Mouse (Mus musculus) cerebellum, postnatal 4 days (tissue): Measurements from ENCODE around the gene Hspa2.
A peak's percentile ranks its signal among the peaks of the same experiment; 100 is the strongest.

Source experiments
- DNase-seq, 2 experiments: peaks; one replicate each; pipeline ENCODE4 v3.0.0; 2022; ENCODE audit warnings: low spot score in 2 of 2, mixed read lengths in 1 of 2

Hspa2 gene

GRCm38 (mm10) chr12:76377726-76378125, 26.2 kb upstream of the Hspa2 start:
- DNase-seq = no peak

DNA sequence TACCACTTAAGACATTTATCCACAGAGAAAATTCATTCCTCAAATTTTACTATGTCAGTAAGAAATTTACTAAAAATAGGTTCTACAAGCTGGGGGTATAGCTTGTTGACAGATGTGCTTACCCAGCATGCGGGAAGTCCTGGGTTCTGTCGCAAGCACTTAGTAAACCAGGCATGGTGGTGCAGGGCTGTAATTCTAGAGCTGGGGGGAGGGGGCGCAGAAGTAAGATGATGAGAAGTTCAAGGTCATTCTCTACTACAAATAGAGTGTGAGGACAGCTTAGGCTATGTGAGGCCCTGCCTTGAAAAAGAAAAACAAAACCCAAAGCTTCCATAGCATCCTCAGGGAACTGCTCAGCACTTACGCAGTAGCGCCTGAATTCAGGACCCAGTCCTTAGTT, 25.4 kb upstream of the Hspa2 start:
- DNase-seq = no peak

DNA sequence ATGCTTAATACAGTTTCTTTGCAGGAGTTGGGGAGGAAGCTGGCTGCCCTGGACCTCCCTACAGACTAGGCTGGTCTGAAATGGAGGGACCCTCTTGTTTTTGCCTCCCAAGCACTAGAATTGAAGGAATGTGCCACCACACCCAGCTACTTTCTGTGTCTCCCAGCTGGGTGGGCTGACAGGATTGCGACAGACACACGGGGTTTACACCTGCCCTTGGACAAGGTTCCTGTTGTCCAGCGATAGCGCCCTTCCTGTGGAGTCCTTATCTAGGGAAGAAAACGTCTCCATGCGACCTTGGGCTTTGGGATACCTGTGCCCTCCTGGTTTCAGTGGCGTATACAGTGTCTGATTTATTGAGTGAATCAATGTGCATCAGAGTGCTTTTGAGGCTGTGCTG, 23.8 kb upstream of the Hspa2 start:
- no peak for DNase-seq

GRCm38 (mm10) chr12:76385342-76385741, 18.6 kb upstream of the Hspa2 start:
- no peak for DNase-seq

GRCm38 (mm10) chr12:76388794-76389193, 15.2 kb upstream of the Hspa2 start:
- peak in 1 of 2 experiments; percentile 19 for DNase-seq

- no peak for DNase-seq
Observed at GRCm38 (mm10) chr12:76391595-76392271, 12.2 kb upstream of the Hspa2 start.

- no peak for DNase-seq
Observed at GRCm38 (mm10) chr12:76392979-76393378, 11.0 kb upstream of the Hspa2 start.

GRCm38 (mm10) chr12:76397281-76397680, 6.7 kb upstream of the Hspa2 start:
- no peak for DNase-seq

DNA sequence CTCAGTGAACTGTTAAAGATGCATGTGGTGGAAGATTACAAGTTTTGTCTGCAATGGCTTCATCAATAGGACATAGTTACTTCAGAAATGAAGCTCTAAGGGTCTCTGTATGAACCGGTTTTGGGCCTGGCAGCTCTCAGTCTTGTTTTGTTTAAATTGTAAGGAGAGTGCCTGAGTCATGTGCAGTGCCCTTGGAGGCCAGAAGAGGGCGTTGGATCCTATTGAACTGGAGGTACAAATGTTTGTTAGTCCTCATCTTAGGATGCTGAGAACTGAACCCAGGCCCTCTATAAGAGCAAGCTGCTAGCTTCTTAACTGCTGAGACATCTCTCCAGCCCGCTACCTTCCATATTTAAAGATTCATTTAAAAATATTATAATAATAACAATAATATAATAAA, 2.3 kb upstream of the Hspa2 start:
- no peak for DNase-seq

DNA sequence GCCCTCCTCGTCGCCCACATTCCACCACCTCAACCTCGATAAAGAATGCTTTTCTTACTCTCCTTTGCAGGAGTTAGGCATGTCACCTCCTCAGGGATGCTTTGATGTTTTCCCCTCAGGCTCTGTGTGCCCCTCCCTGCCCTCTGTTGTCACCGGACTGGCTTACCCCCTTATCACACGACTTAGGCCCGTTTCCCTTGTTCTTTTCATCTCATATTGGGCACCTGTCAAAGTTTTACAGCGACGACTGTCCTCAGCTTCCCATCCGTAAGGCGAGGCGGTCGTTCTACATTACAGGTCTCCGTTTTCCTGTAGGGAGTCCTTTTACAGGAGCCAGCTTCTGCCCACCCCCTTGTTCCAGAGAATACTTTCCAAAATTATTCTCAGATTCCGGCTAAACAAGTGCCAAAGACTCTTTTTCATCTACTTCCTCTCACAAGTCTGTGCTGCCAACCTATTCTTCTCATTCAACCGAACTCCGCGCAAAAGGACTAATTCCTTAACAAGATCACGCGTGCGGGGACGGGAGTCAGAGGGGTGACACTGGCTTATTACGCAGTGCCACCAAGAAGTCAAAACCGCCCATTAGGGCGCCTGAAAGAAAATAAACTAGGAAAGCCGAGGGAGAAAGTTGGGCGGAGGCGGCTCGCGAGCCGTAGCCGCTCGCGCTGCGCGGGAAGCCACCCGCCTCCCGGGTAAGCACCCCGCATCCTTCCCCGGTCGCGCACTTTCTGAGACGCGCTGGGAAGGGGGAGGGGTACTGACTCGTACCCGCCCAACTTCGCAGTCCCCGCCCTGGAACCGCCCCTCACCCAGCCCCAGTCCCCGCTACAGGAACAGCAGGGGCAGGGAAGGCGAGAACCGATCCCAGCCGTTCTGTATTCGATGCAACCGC, 738 bp upstream of the Hspa2 start:
- no peak for DNase-seq

- DNase-seq = no peak
Observed at GRCm38 (mm10) chr12:76404836-76405182, 833 bp downstream of the Hspa2 start.

DNA sequence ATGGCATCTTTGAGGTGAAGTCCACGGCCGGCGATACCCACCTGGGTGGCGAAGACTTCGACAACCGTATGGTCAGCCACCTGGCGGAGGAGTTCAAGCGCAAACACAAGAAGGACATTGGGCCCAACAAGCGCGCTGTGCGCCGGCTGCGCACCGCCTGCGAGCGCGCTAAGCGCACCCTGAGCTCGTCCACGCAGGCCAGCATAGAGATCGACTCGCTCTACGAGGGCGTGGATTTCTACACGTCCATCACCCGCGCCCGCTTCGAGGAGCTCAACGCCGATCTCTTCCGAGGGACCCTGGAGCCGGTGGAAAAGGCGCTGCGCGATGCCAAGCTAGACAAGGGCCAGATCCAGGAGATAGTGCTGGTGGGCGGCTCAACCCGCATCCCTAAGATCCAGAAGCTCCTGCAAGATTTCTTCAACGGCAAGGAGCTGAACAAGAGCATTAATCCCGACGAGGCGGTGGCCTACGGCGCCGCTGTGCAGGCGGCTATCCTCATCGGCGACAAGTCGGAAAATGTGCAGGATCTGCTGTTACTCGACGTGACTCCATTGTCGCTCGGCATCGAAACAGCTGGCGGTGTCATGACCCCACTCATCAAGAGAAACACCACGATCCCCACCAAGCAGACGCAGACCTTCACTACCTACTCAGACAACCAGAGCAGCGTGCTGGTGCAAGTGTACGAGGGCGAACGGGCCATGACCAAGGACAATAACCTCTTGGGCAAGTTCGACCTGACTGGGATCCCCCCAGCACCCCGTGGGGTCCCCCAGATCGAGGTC, 1.4 kb downstream of the Hspa2 start:
- peak in 1 of 2 experiments; percentile 22 for DNase-seq

DNA sequence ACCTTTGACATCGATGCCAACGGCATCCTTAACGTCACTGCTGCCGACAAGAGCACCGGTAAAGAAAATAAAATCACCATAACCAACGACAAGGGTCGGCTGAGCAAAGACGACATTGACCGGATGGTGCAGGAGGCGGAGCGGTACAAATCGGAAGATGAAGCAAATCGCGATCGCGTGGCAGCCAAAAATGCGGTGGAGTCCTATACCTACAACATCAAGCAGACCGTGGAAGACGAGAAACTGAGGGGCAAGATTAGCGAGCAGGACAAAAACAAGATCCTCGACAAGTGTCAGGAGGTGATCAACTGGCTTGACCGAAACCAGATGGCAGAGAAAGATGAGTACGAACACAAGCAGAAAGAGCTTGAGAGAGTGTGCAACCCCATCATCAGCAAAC, 2.0 kb downstream of the Hspa2 start:
- no peak for DNase-seq

DNA sequence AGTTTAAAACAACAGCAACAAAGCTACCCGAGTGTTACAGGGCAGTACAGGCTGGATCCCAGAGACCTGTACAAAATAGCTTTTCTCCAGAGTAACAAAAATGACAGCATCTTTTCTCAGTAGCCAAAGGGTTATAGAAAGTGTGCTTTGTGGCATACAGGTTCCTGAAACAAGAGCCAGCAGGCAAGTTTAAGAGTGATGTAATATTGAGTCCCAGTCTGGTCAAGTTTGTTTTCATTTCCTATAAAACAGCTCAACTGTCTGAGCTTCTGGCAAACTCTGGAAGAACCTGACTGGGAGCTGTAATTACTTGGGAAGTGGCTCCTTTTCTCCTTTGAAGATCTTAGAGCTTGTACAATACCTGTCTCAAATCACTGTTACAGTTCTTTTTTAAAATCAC, 3.2 kb downstream of the Hspa2 start:
- DNase-seq = no peak

GRCm38 (mm10) chr12:76409166-76409565, 5.2 kb downstream of the Hspa2 start:
- no peak for DNase-seq

- DNase-seq = no peak
Observed at GRCm38 (mm10) chr12:76415383-76416010, 11.5 kb downstream of the Hspa2 start.

DNA sequence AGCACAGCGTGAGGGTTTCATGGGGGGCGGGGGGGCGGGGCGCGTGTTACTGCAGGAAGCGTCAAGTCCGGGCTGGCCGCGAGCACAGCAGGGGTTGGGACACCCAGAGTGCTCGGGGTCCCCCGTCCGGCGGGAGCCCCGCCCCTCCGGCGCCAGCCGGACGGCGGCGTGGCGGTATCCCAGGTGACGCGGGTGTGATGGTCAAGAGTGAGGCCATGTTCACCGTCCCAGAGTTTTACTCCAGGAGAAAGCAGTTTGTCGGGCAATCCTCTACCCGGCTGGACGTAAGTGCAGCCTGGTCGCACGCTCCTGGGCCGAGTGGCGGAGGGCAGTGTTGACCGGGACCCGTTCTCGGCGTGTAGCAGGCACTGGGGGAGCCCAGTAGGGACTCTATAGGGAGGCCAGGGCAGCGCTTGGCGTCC, 13.5 kb downstream of the Hspa2 start, which contains the start of gene Ppp1r36:
Gene Ppp1r36, plus strand, starts transcription at position 106 of the 422 bp plus-strand sequence.
- DNase-seq = no peak

DNA sequence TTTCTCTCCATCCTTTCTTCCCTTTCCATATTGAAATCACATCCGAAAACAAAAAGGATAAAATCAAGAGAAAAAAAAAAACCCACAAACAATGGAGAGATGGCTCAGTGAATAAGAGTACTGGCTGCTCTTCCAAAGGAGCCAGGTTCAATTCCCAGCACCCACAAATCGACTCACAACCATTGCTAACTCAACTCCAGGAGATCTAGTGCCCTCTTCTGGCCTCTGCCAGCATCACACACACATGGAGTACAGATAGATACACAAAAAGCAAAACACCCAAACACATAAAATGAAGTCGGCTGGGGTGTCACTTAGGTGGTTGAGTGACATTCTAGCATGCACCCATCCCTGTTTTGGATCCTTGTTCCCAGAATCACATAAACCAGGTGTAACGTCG, 14.4 kb downstream of the Hspa2 start:
- DNase-seq = no peak

DNA sequence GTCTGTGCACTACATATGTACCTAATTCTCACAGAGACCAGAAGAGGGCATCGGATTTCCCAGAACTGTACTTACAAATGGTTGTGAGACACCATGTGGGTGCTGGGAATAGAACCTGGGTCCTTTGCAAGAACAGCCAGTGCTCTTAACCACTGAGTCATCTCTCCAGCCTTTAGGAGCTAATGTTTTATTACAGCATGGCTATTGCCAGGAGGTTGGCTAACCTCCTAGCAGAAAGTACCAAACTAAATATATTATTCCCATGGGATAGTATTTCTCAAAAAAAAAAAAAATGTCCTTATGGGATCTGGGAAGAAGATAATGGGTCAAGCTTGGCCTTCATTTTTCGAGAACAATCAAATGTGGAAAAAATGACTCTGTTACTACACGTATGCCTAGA, 21.3 kb downstream of the Hspa2 start:
- DNase-seq = no peak

GRCm38 (mm10) chr12:76427546-76427945, 23.6 kb downstream of the Hspa2 start:
- no peak for DNase-seq

DNA sequence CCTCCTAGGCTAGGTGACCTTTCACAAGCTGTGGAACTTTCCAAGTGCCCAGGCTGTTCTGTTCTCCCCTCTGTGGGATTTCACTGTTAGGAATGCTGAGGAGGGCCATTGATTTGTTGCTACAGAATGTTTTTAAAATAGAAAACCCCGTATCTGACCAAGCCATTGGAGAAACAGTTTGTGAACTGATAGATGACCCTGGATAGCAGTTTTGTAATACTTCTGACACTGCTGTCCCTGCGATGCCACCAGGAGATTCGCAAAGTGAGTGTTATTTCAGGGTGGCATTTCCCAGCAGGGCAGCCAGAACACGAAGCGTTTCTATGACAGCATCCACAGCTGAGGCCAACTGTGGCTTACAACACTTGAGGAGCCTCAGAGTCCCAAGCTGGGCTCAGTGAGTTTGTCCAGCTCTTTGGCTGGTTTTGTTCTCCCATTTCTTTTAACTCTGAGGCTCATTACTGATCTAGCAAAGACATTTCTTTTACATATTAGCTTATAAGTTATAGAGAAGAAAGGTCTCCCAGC, 27.0 kb downstream of the Hspa2 start:
- DNase-seq = no peak

- DNase-seq = no peak
Observed at GRCm38 (mm10) chr12:76431431-76431830, 27.5 kb downstream of the Hspa2 start.
